Mouse (Mus musculus): Measurements from ENCODE around the gene Slc22a20.

DNA sequence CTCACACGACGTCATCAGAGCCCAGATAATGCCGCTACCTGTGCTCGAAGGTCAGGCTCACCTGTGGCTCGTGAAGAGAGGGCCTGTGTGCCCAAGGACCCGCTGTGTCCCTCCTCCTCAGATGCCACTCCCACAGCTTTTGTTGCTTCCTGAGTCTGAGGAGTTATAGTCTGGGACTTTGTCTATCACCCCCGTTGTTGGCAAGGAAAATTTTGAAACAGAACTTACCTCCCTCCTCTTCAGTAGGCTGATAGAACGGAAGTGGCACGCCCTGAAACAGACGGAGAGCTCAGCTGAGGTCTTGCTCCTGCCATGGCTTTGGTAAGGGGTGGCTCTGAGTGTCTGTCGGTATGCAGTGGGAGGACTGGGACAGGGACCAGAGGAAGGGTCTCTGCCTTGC is 35.7 kb downstream of the Slc22a20 start:
- TF ChIP-seq CTCF (IDR thresholded peaks at IDR 0.05; ENCODE audit: low read depth) (no peak), EP300 (optimal IDR thresholded peaks at IDR 0.05) (no peak)

Measured in stomach, postnatal 0 days (tissue).